Comparison of ENCODE assay signal across 9 mouse cellular contexts in genomic region chr7:66934062-66934461, GRCm38 (mm10).
DNase-seq lines count a peak whose midpoint lies in the region; ATAC-seq and TF ChIP-seq lines count a peak whose summit lies in the region.
"Had no signal": no experiment of that assay in that cellular context is flagged by ENCODE, and none has a peak within 500 bp of the region (broad histone marks: within the 10 kb centered on the region; RNA-seq: fewer than 3 reads in every experiment).

No protein-coding gene starts in this region.

- H3K4me3 ChIP-seq in forebrain, embryonic 11.5 days (ENCODE audit: low read depth, low read length), result no peak overlapping the region
- no peak overlapping the region for H3K4me3 ChIP-seq in forebrain, embryonic 15.5 days
- H3K4me3 ChIP-seq in stomach, embryonic 15.5 days (replicated peaks), result no peak overlapping the region
- no peak overlapping the region for H3K4me3 ChIP-seq in stomach, postnatal 0 days (ENCODE audit: low read depth, low read length)
- H3K4me3 ChIP-seq in hindbrain, embryonic 11.5 days (ENCODE audit: low read depth, low read length), result no peak overlapping the region
- H3K4me3 ChIP-seq: erythroblast, embryonic 14.5 days had no signal

- 54% methylated on average over 6 of the region's 6 CpGs for whole genome bisulfite sequencing in forebrain, embryonic 11.5 days
- 21% methylated on average over 6 of the region's 6 CpGs for WGBS in forebrain, embryonic 15.5 days
- WGBS in stomach, embryonic 15.5 days, result 63% methylated on average over 6 of the region's 6 CpGs
- WGBS in stomach, postnatal 0 days, result 59% methylated on average over 6 of the region's 6 CpGs
- 86% methylated on average over 6 of the region's 6 CpGs for WGBS in hindbrain, embryonic 11.5 days

- no peaks in the 10 kb centered on the region for H3K9me3 ChIP-seq in forebrain, embryonic 11.5 days (ENCODE audit: control insufficient read depth, low read length)
- H3K9me3 ChIP-seq in forebrain, embryonic 15.5 days, result no peaks in the 10 kb centered on the region
- no peaks in the 10 kb centered on the region for H3K9me3 ChIP-seq in stomach, embryonic 15.5 days
- H3K9me3 ChIP-seq in stomach, postnatal 0 days (ENCODE audit: control insufficient read depth, low read length), result no peaks in the 10 kb centered on the region
- H3K9me3 ChIP-seq in hindbrain, embryonic 11.5 days (ENCODE audit: control insufficient read depth, low read length), result no peaks in the 10 kb centered on the region

- peak; percentile 46 for DNase-seq in forebrain, embryonic 11.5 days (ENCODE audit: low spot score)
- no peak for DNase-seq in stomach, postnatal 0 days (ENCODE audit: low spot score)
- DNase-seq in left cerebral cortex, adult 8-10 months (ENCODE audit: low spot score in 2 of 2), result peak; percentile 13 to 86
- peak; percentile 84 for DNase-seq in telencephalon, adult 2 months (ENCODE audit: low read depth, low spot score)
- no peak for DNase-seq in hindbrain, embryonic 11.5 days (ENCODE audit: low spot score)
- DNase-seq in embryo, embryonic 9.5 days (ENCODE audit: extremely low spot score), result no peak

- TF ChIP-seq CTCF in stomach, postnatal 0 days (IDR thresholded peaks at IDR 0.05; ENCODE audit: low read depth), result no peak

- no peaks in the 10 kb centered on the region for H3K27me3 ChIP-seq in forebrain, embryonic 11.5 days (ENCODE audit: control insufficient read depth, insufficient read depth, low read length)
- no peaks in the 10 kb centered on the region for H3K27me3 ChIP-seq in forebrain, embryonic 15.5 days
- no peaks in the 10 kb centered on the region for H3K27me3 ChIP-seq in stomach, embryonic 15.5 days (replicated peaks)
- H3K27me3 ChIP-seq in stomach, postnatal 0 days (ENCODE audit: control insufficient read depth, insufficient read depth, low read length), result no peaks in the 10 kb centered on the region
- H3K27me3 ChIP-seq in hindbrain, embryonic 11.5 days (ENCODE audit: control insufficient read depth, insufficient read depth, low read length), result no peaks in the 10 kb centered on the region

- no peak overlapping the region for H3K9ac ChIP-seq in forebrain, embryonic 11.5 days (ENCODE audit: low read length)
- H3K9ac ChIP-seq in forebrain, embryonic 15.5 days (replicated peaks), result no peak overlapping the region
- H3K9ac ChIP-seq in stomach, embryonic 15.5 days, result no peak overlapping the region
- no peak overlapping the region for H3K9ac ChIP-seq in stomach, postnatal 0 days (ENCODE audit: low read length)
- no peak overlapping the region for H3K9ac ChIP-seq in hindbrain, embryonic 11.5 days (ENCODE audit: low read depth, low read length)

- no peak overlapping the region for H3K4me2 ChIP-seq in forebrain, embryonic 11.5 days (ENCODE audit: low read depth, low read length, severe bottlenecking)
- H3K4me2 ChIP-seq in forebrain, embryonic 15.5 days (replicated peaks), result no peak overlapping the region
- no peak overlapping the region for H3K4me2 ChIP-seq in stomach, embryonic 15.5 days
- no peak overlapping the region for H3K4me2 ChIP-seq in stomach, postnatal 0 days (replicated peaks; ENCODE audit: low read depth)
- no peak overlapping the region for H3K4me2 ChIP-seq in hindbrain, embryonic 11.5 days (replicated peaks; ENCODE audit: low read depth, low read length)

- ATAC-seq in forebrain, embryonic 11.5 days (replicated peaks; ENCODE audit: low FRiP score), result no peak
- ATAC-seq in forebrain, embryonic 15.5 days (replicated peaks), result no peak
- ATAC-seq in stomach, embryonic 15.5 days (ENCODE audit: insufficient read depth, low FRiP score, low read depth), result no peak
- no peak for ATAC-seq in stomach, postnatal 0 days (ENCODE audit: low FRiP score, low TSS enrichment)
- no peak for ATAC-seq in hindbrain, embryonic 11.5 days (ENCODE audit: low FRiP score)

- no peaks in the 10 kb centered on the region for H3K36me3 ChIP-seq in forebrain, embryonic 11.5 days (ENCODE audit: control insufficient read depth, insufficient read depth, low read length)
- no peaks in the 10 kb centered on the region for H3K36me3 ChIP-seq in forebrain, embryonic 15.5 days
- H3K36me3 ChIP-seq in stomach, embryonic 15.5 days, result no peaks in the 10 kb centered on the region
- no peaks in the 10 kb centered on the region for H3K36me3 ChIP-seq in stomach, postnatal 0 days (ENCODE audit: control insufficient read depth, insufficient read depth, low read length)
- H3K36me3 ChIP-seq in hindbrain, embryonic 11.5 days (ENCODE audit: control insufficient read depth, insufficient read depth, low read length), result no peaks in the 10 kb centered on the region

- no peak for TF ChIP-seq EP300 in stomach, postnatal 0 days (optimal IDR thresholded peaks at IDR 0.05)

- no peaks in the 10 kb centered on the region for H3K4me1 ChIP-seq in forebrain, embryonic 11.5 days (replicated peaks; ENCODE audit: control insufficient read depth, insufficient read depth, low read length)
- H3K4me1 ChIP-seq in forebrain, embryonic 15.5 days, result peaks cover 25% of the 10 kb centered on the region
- peaks cover 22% of the 10 kb centered on the region for H3K4me1 ChIP-seq in stomach, embryonic 15.5 days
- H3K4me1 ChIP-seq in stomach, postnatal 0 days (replicated peaks; ENCODE audit: control insufficient read depth, insufficient read depth), result 0 out of 2 replicates have a peak, but pooled peaks cover 2% of the 10 kb centered on the region
- no peaks in the 10 kb centered on the region for H3K4me1 ChIP-seq in hindbrain, embryonic 11.5 days (replicated peaks; ENCODE audit: control insufficient read depth, insufficient read depth, low read length)

- H3K27ac ChIP-seq in forebrain, embryonic 11.5 days (ENCODE audit: low read depth, low read length), result no peak overlapping the region
- no peak overlapping the region for H3K27ac ChIP-seq in forebrain, embryonic 15.5 days (replicated peaks)
- H3K27ac ChIP-seq in stomach, embryonic 15.5 days, result 0 out of 2 replicates have a peak overlapping the region, but pooled peaks have one; percentile 19
- no peak overlapping the region for H3K27ac ChIP-seq in stomach, postnatal 0 days (replicated peaks)
- H3K27ac ChIP-seq in hindbrain, embryonic 11.5 days (ENCODE audit: low read depth, low read length), result no peak overlapping the region

Comparison
In these comparisons a context has a peak if more than half of its experiments do, and no peak if none do; other contexts are left out.
1. DNase-seq: peak in forebrain, embryonic 11.5 days (single experiment), left cerebral cortex, adult 8-10 months (2 of 2) and telencephalon, adult 2 months (single experiment); none in stomach, postnatal 0 days (single experiment), hindbrain, embryonic 11.5 days (single experiment) and embryo, embryonic 9.5 days (single experiment).